Mouse (Mus musculus): ENCODE measurements around the gene Pbx3. TPM values are rescaled to one million over a fixed set of nuclear protein-coding genes. Genes with fewer than 3 reads are reported as not detected.

Gene Pbx3
- polyA plus RNA-seq, 1 experiment from 2014 or later, result 51.2 TPM

DNA sequence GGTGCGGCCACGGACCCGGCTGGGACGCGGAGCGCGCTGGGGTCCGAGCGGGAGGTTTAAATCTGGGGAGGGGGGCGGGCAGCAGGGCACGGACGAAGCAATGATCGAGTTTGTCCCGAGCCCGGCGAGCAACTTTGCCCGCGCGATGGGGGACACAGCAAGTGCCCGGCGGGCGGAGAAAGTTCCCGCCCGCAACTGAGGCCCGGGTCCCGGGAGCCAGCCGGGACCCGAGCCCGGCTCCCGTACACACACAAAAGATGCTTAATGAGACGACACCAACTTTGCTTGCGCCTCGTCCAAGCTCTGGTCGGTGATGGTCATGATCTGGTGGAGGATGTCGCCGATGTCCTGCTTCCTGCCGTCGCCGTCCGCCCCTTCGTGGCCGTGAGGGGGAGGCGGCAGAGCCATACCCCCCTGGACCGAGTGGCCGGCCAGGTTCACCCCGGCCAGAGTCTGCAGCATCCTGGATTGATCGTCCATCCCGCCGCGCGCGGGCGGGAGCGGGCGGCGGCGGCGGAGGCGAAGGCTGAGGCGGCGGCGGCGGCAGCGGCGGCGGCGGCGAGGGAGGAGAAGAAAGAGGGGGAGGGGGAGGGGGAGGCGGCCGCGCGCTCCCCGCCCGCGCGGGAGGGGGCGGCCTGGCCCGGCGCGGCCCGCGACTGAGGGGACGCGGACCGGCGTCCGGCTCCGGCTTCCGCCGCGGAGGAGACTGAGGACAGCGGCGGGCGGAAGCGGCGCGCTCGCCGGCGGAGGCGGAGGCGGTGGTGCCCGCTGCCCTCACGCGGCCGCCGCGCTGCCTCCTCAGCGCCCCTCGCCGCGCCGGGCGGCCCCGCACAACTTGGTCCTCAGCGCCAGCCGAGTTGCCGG lies 1.3 kb downstream of the Pbx3 start:
- Histone ChIP-seq H3K27me3 (peaks cover 18% of the 10 kb centered on the region; the same call in 1 of the 2 replicates), H3K9ac (replicated peaks) (peak overlapping the region; percentile 66), H3K4me3 (peak overlapping the region; percentile 66), H3K9me3 (no peaks in the 10 kb centered on the region), H3K4me2 (replicated peaks) (peak overlapping the region; percentile 91), H3K36me3 (no peaks in the 10 kb centered on the region), H3K4me1 (peaks cover 40% of the 10 kb centered on the region), H3K27ac (replicated peaks) (peak overlapping the region; percentile 91)
- ATAC-seq (replicated peaks), result peak; percentile 46
- under 1% methylated on average over 94 of the region's 118 CpGs for WGBS

DNA sequence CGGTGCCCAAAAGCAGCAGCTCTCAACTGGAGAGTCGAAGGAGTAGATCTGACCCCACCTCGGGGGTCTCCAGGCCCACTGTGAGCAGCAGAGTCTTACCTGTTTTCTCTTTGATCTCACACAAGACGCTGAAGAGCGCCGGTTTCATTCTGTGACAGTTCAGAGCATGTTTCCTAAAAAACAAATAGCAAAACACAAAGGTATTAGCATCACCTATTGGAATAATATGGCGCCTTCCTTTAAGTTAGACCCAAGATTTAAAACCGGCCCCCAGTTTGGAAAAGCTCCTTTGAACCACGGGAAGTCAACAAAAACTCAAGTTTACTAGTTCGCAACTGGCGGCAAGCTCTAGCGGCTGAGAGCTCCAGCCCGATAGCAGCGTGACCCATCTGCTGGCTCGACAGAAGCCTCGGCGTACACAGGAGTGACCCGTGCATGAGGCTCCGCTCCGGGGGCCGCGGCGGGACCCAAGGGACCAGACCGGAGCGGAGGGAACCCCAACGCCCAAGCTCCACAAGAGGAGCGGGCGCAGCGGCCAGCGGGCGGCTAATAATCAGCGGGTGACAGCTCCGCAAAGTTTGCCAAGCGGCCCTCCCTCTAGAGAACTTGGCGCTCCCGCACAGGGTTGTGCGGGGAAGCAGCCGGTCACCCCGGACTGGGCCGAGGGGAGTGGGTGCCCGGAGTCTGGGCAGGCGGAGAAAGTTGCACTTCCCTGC lies 2.1 kb downstream of the Pbx3 start:
- Histone ChIP-seq H3K9me3 (no peaks in the 10 kb centered on the region), H3K4me1 (peaks cover 40% of the 10 kb centered on the region), H3K4me3 (peak overlapping the region; percentile 66), H3K36me3 (no peaks in the 10 kb centered on the region), H3K27me3 (peaks cover 14% of the 10 kb centered on the region; the same call in 1 of the 2 replicates), H3K27ac (replicated peaks) (peak overlapping the region; percentile 91), H3K9ac (replicated peaks) (peak overlapping the region; percentile 66), H3K4me2 (replicated peaks) (peak overlapping the region; percentile 91)
- WGBS, result under 1% methylated on average over 42 of the region's 42 CpGs
- ATAC-seq (replicated peaks), result no peak

DNA sequence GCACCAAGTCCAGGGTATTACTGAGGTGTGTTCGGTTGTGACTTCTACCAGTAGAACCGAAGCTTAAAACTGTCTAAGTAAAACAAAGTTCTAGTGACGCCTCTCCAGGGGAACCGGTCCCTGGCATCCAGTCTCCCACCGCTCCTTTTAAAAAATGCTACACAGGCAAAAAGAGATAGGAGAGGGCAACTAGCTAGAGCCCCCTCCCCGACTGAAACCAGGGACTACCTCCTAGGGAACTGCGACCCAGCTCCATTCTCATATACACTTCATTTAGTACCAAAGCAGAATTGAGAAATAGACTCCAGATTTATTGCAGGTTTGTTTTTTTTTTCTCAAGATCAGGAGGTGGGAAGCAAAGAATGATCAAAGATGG lies 2.6 kb downstream of the Pbx3 start:
- no peaks in the 10 kb centered on the region for H3K9me3 ChIP-seq
- peaks cover 14% of the 10 kb centered on the region; the same call in 1 of the 2 replicates for H3K27me3 ChIP-seq
- peak overlapping the region; percentile 66 for H3K9ac ChIP-seq (replicated peaks)
- peak overlapping the region; percentile 91 for H3K27ac ChIP-seq (replicated peaks)
- H3K36me3 ChIP-seq, result no peaks in the 10 kb centered on the region
- ATAC-seq (replicated peaks), result no peak
- peak overlapping the region; percentile 66 for H3K4me3 ChIP-seq
- H3K4me2 ChIP-seq (replicated peaks), result peak overlapping the region; percentile 91
- 10% methylated on average over 7 of the region's 7 CpGs for WGBS
- peaks cover 40% of the 10 kb centered on the region for H3K4me1 ChIP-seq

DNA sequence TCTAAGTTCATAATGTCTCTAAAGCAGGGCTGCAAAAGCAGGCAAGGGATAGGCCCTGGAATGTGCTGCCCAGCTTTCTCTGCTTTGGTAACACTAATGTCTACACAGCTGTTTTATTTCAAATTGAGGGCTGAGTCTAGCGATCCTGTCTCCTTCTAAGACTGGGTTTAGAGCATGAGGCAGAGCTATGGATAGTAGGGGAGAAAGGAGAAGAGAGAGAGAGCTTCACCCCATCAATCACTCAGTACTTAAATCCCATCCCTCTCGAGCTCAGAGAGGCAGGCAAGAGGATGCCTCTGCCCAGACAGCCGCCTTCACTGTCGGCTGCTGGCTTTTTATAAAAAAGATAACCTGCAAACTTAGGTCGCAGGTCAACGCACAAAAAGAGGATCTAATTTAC lies 4.5 kb downstream of the Pbx3 start:
- Histone ChIP-seq H3K4me3 (peak overlapping the region; percentile 28), H3K27me3 (peaks cover 14% of the 10 kb centered on the region; the same call in 1 of the 2 replicates), H3K27ac (replicated peaks) (peak overlapping the region; percentile 28), H3K4me1 (peaks cover 37% of the 10 kb centered on the region), H3K4me2 (replicated peaks) (peak overlapping the region; percentile 38), H3K9me3 (no peaks in the 10 kb centered on the region), H3K9ac (replicated peaks) (peak overlapping the region; percentile 25), H3K36me3 (no peaks in the 10 kb centered on the region)
- ATAC-seq (replicated peaks), result no peak
- 37% methylated on average over 6 of the region's 6 CpGs for WGBS

DNA sequence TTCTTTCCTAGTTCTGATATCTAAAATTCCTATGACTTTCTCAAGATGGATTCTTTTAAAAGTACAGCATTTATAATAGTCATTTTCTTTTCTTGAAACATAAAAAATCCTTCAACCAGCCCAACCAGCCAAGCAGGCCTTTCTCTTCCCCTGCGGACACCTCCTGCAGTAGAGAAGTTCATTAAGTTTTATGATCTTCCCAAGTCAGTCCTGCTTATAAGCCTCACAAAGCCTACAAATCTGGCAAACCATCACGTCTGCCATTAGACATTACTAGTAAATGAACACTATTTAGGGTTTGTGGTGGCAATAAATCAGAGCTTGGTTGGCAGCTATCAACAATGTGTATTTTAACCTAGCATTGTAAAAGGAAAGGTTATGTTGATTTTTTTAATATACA lies 5.9 kb downstream of the Pbx3 start:
- H3K36me3 ChIP-seq, result no peaks in the 10 kb centered on the region
- no peak for ATAC-seq (replicated peaks)
- no peak overlapping the region for H3K4me3 ChIP-seq
- no peaks in the 10 kb centered on the region for H3K9me3 ChIP-seq
- H3K27me3 ChIP-seq, result peaks cover 13% of the 10 kb centered on the region
- H3K9ac ChIP-seq (replicated peaks), result no peak overlapping the region
- H3K4me1 ChIP-seq, result peaks cover 34% of the 10 kb centered on the region
- 71% methylated on average over 2 of the region's 2 CpGs for WGBS
- H3K4me2 ChIP-seq (replicated peaks), result peak overlapping the region; percentile 22; the same call in 1 of the 2 replicates
- no peak overlapping the region for H3K27ac ChIP-seq (replicated peaks)

DNA sequence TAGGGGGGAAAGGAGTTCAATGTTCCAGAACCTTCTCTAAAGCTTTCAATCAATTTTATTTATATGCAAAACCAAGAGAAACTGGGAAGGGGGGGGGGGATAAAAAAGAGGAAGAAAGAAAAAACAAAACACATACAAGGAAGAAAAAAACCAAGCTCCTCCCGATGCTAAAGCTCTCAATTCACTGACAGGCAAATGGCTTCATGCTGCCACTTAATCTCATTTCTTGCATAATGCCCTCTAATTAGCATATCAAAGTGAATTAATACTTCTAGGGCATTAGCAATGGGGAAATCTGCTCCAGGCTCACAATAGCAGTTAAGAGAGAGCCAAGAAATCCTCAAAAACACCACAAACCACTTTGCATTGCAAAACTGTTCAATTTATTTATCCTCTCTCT lies 9.3 kb downstream of the Pbx3 start:
- 0 out of 2 replicates have a peak overlapping the region, but pooled peaks have one; percentile 9 for H3K4me2 ChIP-seq (replicated peaks)
- 8% methylated on average over 1 of the region's 1 CpGs for WGBS
- H3K9me3 ChIP-seq, result no peaks in the 10 kb centered on the region
- 0 out of 2 replicates have a peak overlapping the region, but pooled peaks have one; percentile 18 for H3K27ac ChIP-seq (replicated peaks)
- H3K36me3 ChIP-seq, result no peaks in the 10 kb centered on the region
- peaks cover 38% of the 10 kb centered on the region for H3K4me1 ChIP-seq
- no peak overlapping the region for H3K9ac ChIP-seq (replicated peaks)
- peak; percentile 80 for ATAC-seq (replicated peaks)
- H3K4me3 ChIP-seq, result no peak overlapping the region
- peaks cover 9% of the 10 kb centered on the region for H3K27me3 ChIP-seq

DNA sequence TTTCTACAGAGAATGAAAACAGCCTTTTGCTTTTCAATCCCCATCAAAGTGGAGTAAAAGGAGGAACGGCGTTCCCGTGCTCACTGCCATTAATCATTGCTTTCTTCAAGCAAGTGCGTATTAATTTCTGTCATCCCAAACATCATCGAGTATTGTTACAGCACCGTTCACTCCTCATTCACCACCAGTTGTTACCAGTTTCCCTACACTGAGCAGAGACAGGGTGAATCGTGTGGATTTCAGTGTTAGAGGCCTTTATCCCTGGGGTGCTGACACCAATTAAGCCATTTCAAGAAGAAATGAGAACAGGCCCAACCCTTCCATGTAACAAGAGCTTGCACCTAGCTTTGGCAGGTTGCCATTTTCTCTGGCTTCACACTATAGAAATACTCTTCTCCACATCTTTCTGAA lies 17.1 kb downstream of the Pbx3 start:
- H3K4me1 ChIP-seq, result peaks cover 41% of the 10 kb centered on the region
- peaks cover 2% of the 10 kb centered on the region; the same call in 1 of the 2 replicates for H3K27me3 ChIP-seq
- ATAC-seq (replicated peaks), result 0 out of 2 replicates have a peak, but pooled peaks have one; percentile 9
- no peak overlapping the region for H3K4me2 ChIP-seq (replicated peaks)
- H3K27ac ChIP-seq (replicated peaks), result peak overlapping the region; percentile 28
- 9% methylated on average over 7 of the region's 7 CpGs for WGBS
- no peaks in the 10 kb centered on the region for H3K9me3 ChIP-seq
- H3K36me3 ChIP-seq, result no peaks in the 10 kb centered on the region
- H3K9ac ChIP-seq (replicated peaks), result no peak overlapping the region
- no peak overlapping the region for H3K4me3 ChIP-seq

DNA sequence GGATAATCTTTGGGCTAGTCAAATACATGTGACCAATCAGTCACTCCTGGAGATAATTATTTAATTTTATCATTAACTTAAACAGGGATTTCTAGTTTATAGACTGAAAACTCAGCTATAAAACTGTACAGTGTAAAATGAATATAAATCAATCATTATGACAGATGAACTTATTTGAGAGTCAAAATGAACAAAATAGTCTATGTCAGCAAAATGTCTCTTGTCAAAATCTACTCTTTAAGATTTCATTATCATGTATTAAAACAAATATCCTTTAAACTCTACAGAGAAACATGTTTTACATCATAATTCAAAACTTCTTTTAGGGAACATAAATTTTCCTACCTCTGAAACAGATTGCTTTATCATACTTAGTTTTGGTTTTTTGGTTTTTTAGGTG lies 20.9 kb downstream of the Pbx3 start:
- ATAC-seq (replicated peaks), result no peak
- Histone ChIP-seq H3K27me3 (no peaks in the 10 kb centered on the region), H3K27ac (replicated peaks) (no peak overlapping the region), H3K4me2 (replicated peaks) (no peak overlapping the region), H3K4me1 (peaks cover 23% of the 10 kb centered on the region), H3K4me3 (no peak overlapping the region), H3K36me3 (no peaks in the 10 kb centered on the region), H3K9ac (replicated peaks) (no peak overlapping the region), H3K9me3 (no peaks in the 10 kb centered on the region)

DNA sequence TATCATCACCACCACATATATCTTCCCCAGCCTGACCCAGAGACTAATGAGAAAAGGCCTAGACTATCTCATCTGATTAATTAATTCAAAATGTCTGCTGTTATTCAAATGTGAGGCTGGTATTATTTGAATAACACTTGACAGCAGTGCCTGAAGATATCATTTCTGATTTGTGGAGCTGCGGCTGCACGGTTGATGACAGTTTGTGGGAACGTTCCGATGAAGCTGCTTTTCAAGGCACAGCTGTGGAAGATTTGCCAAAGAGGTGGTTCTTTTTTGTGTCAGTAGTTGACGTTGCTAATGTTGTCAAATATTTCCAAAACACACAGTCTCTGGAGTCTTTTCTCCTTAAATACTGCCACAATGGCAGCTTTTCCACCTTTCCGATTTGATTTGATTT lies 25.8 kb downstream of the Pbx3 start:
- Histone ChIP-seq H3K9ac (replicated peaks) (no peak overlapping the region), H3K9me3 (no peaks in the 10 kb centered on the region), H3K36me3 (no peaks in the 10 kb centered on the region), H3K27me3 (no peaks in the 10 kb centered on the region), H3K4me3 (no peak overlapping the region), H3K4me2 (replicated peaks) (no peak overlapping the region), H3K4me1 (peaks cover 12% of the 10 kb centered on the region), H3K27ac (replicated peaks) (peak overlapping the region; percentile 60)
- 31% methylated on average over 6 of the region's 6 CpGs for WGBS
- ATAC-seq (replicated peaks), result no peak

DNA sequence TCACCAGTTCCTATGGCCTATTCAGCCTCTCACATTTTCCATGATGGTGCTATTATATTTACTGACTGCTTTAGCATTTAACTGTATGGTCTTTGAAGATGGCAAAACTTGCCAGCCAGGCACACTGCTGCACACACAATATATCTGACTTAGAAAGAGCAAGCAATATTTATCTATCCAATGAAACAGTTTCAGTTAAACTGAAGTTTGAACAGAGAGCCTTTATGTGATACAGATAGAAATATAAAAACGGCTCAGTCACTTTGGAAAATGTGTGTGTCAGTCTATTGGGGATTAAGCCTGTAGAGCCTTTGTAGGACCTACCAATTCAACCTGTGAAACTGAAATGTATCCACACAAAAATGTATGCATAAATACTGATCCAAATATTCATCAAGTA lies 74.3 kb downstream of the Pbx3 start:
- no peak for ATAC-seq (replicated peaks)
- H3K27me3 ChIP-seq, result no peaks in the 10 kb centered on the region
- no peaks in the 10 kb centered on the region for H3K4me1 ChIP-seq
- H3K4me2 ChIP-seq (replicated peaks), result no peak overlapping the region
- 78% methylated on average over 1 of the region's 1 CpGs for WGBS
- H3K9ac ChIP-seq (replicated peaks), result no peak overlapping the region
- no peak overlapping the region for H3K27ac ChIP-seq (replicated peaks)
- H3K36me3 ChIP-seq, result no peaks in the 10 kb centered on the region
- H3K4me3 ChIP-seq, result no peak overlapping the region
- no peaks in the 10 kb centered on the region for H3K9me3 ChIP-seq

DNA sequence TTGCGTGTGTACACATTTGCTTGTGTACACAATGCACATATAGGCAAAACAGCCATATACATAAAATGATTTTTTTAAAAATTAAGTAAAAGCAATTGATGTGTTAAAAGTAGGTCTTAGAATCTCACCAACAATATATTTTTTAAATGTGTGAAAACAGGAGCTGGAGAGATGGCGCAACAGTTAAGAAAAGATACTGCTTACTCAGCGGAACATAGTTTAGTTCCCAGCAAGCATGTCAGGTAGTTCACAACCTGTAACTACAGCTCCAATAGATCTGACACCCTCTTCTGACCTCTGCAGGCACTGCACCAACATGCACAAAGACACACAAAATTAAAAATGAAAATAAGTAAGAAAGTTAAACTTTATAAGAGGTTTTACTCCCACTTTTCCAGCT lies 74.7 kb downstream of the Pbx3 start:
- no peak overlapping the region for H3K4me2 ChIP-seq (replicated peaks)
- H3K4me1 ChIP-seq, result no peaks in the 10 kb centered on the region
- H3K4me3 ChIP-seq, result no peak overlapping the region
- WGBS, result 99% methylated on average over 3 of the region's 3 CpGs
- H3K27me3 ChIP-seq, result no peaks in the 10 kb centered on the region
- no peak overlapping the region for H3K9ac ChIP-seq (replicated peaks)
- no peak overlapping the region for H3K27ac ChIP-seq (replicated peaks)
- no peaks in the 10 kb centered on the region for H3K36me3 ChIP-seq
- no peaks in the 10 kb centered on the region for H3K9me3 ChIP-seq
- no peak for ATAC-seq (replicated peaks)

DNA sequence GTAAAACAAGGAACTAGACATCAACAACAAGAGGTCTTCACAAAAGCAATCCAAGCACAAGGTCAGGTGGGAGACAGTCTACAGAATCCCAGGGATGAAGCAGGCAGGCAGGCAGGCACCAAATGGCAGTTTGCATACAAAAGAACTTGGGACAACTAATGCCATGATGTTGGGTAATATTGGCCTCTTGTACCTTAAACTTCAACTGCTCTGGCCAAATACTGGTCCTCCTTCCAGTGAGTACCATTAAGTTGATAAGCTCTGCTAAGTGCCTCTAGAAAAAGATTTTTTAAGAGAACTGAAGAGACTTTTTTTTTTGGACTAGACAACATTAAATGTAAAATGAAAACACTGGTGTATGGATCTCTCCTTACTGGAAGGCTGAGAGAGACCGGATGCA lies 83.2 kb downstream of the Pbx3 start:
- no peak overlapping the region for H3K27ac ChIP-seq (replicated peaks)
- no peaks in the 10 kb centered on the region for H3K27me3 ChIP-seq
- no peak overlapping the region for H3K9ac ChIP-seq (replicated peaks)
- no peak overlapping the region for H3K4me2 ChIP-seq (replicated peaks)
- H3K9me3 ChIP-seq, result no peaks in the 10 kb centered on the region
- WGBS, result 75% methylated on average over 1 of the region's 1 CpGs
- no peak overlapping the region for H3K4me3 ChIP-seq
- ATAC-seq (replicated peaks), result no peak
- no peaks in the 10 kb centered on the region for H3K36me3 ChIP-seq
- H3K4me1 ChIP-seq, result peaks cover 16% of the 10 kb centered on the region
